Mouse (Mus musculus) thymus, adult 2 months (tissue): Measurements from ENCODE around the gene Pir.

Experiments
- CTCF ChIP-seq: fragments of 200-500 bp; IDR thresholded peaks from 2 replicates; pipeline ENCODE4 v1.5.1; 2012; ENCODE audit warnings: mild to moderate bottlenecking, control low read depth, low read length, moderate library complexity, borderline replicate concordance; ENCODE audit not compliant: control insufficient read depth, poor library complexity, insufficient read depth; ENCODE audit errors: extremely low read depth
- POLR2A ChIP-seq: fragments of 200-500 bp; IDR thresholded peaks from 2 replicates; pipeline ENCODE4 v1.6.1; 2012; ENCODE audit warnings: mild to moderate bottlenecking, low read length, control low read depth, moderate library complexity; ENCODE audit not compliant: control insufficient read depth, poor library complexity, insufficient read depth; ENCODE audit errors: extremely low read depth

DNA sequence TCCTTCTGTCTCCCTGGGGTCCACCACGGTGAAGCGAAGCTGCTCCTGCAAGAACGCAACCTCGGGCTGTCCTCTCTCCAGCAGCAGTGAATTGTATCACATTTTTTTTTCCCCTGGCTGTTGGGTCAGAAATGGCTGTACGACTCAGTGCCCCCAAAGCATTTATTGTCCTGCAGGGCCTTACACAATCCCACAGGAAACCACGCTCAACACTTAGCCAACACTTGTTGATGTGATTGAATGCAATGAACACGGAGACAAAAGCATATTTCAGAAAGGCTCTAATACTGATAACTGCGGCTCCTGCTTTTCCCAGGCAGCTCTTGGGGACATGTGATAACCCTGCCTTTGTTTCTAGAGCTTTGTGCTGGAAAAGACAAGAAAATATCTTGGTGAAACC is 11.1 kb upstream of the Pir start, which contains the start of gene Bmx:
- TF ChIP-seq CTCF: no peak
- no peak for TF ChIP-seq POLR2A
